Mouse (Mus musculus) gastrocnemius, postnatal 14 days (tissue): ENCODE data around the gene Spag8. TPM values are rescaled to one million over a fixed set of nuclear protein-coding genes. Genes with fewer than 3 reads are reported as not detected.

ENCODE experiments used
- DNase-seq: peaks from one replicate; pipeline ENCODE4 v3.0.0; 2021; ENCODE audit warnings: mixed read lengths
- intact Hi-C: fragments of 180-260 bp; cut with DNase I; formaldehyde crosslinking; loops from one replicate; pipeline ENCODE4 v1.15.1; 2025; ENCODE audit warnings: low total_unique reads
- long read RNA-seq, 2 experiments: library from polyadenylated mRNA; stranded (forward); transcript quantifications; one replicate each; pipeline ENCODE4 v2.0.0; 2021
- total RNA-seq, 2 experiments: library from RNA; stranded (reverse); gene quantifications; 2 replicates each; pipeline ENCODE4 v1.2.3; 2021

The Spag8 gene
- total RNA-seq: not detected
- long read RNA-seq, experiment 1: 0 reads
- long read RNA-seq, experiment 2: 0 reads

- DNase-seq: no peak
- intact Hi-C loops: no loop called here
Measured at GRCm38 (mm10) chr4:43653161-43654015, at the start of gene Spag8. Spag8 (minus strand) TSS chr4:43653594.

GRCm38 (mm10) chr4:43700707-43701106, 47.3 kb upstream of the Spag8 start, which contains the start of gene Olfr70:
Olfr70 (minus strand) TSS chr4:43700807.
- intact Hi-C loops: no loop called here
- no peak for DNase-seq

GRCm38 (mm10) chr4:43696561-43696960, 43.2 kb upstream of the Spag8 start:
- intact Hi-C loops: no loop called here
- DNase-seq: no peak

GRCm38 (mm10) chr4:43695249-43695671, 41.9 kb upstream of the Spag8 start:
- DNase-seq: peak; percentile 76
- intact Hi-C loops: no loop called here

GRCm38 (mm10) chr4:43694439-43695248, 41.2 kb upstream of the Spag8 start:
- DNase-seq: no peak
- intact Hi-C loops: no loop called here

GRCm38 (mm10) chr4:43693806-43694241, 40.4 kb upstream of the Spag8 start:
- peak; percentile 28 for DNase-seq
- intact Hi-C loops: no loop called here

- intact Hi-C loops: no loop called here
Measured at GRCm38 (mm10) chr4:43691026-43691425, 37.6 kb upstream of the Spag8 start.

GRCm38 (mm10) chr4:43690021-43690420, 36.6 kb upstream of the Spag8 start:
- intact Hi-C loops: no loop called here
- DNase-seq: no peak

More at GRCm38 (mm10) chr4:43691026-43691425, 37.6 kb upstream of the Spag8 start:
- no peak for DNase-seq

GRCm38 (mm10) chr4:43679416-43680043, 26.1 kb upstream of the Spag8 start:
- peak; percentile 64 for DNase-seq
- intact Hi-C loops: no loop called here

GRCm38 (mm10) chr4:43678541-43678940, 25.1 kb upstream of the Spag8 start:
- intact Hi-C loops: no loop called here
- no peak for DNase-seq

- DNase-seq: no peak
- intact Hi-C loops: no loop called here
Measured at GRCm38 (mm10) chr4:43675608-43676007, 22.2 kb upstream of the Spag8 start.

- no peak for DNase-seq
- intact Hi-C loops: loop anchor here (5.0 kb wide), 1 partner anchor 37 kb away; the partner anchor contains the start of gene Olfr71
Measured at GRCm38 (mm10) chr4:43674974-43675373, 21.6 kb upstream of the Spag8 start.

GRCm38 (mm10) chr4:43673703-43674102, 20.3 kb upstream of the Spag8 start:
- no peak for DNase-seq
- intact Hi-C loops: loop anchor here (5.0 kb wide), 1 partner anchor 39 kb away; the partner anchor contains the start of gene Olfr71

GRCm38 (mm10) chr4:43672070-43672469, 18.7 kb upstream of the Spag8 start:
- peak; percentile 87 for DNase-seq
- intact Hi-C loops: loop anchor here (5.0 kb wide), 1 partner anchor 40 kb away; the partner anchor contains the start of gene Olfr71

- peak; percentile 73 for DNase-seq
- intact Hi-C loops: loop anchor here (5.0 kb wide), 1 partner anchor 37 kb away; the partner anchor contains the start of gene Npr2
Measured at GRCm38 (mm10) chr4:43669428-43669794, 16.0 kb upstream of the Spag8 start.

- peak; percentile 91 for DNase-seq
- intact Hi-C loops: loop anchor here (5.0 kb wide), 1 partner anchor 37 kb away; the partner anchor contains the start of gene Npr2
Measured at GRCm38 (mm10) chr4:43668782-43669427, 15.5 kb upstream of the Spag8 start, which contains the start of the genes Tmem8b and Fam221b. Tmem8b (plus strand) TSS chr4:43668971. Fam221b (minus strand) TSS chr4:43669145.

- DNase-seq: no peak
- intact Hi-C loops: loop anchor here (5.0 kb wide), 1 partner anchor 34 kb away; the partner anchor contains the start of gene Npr2
Measured at GRCm38 (mm10) chr4:43666412-43666811, 13.0 kb upstream of the Spag8 start.

- no peak for DNase-seq
- intact Hi-C loops: no loop called here
Measured at GRCm38 (mm10) chr4:43657146-43657545, 3.8 kb upstream of the Spag8 start.
